Mouse (Mus musculus): Measurements from ENCODE around the gene Rnf208.

Gene Rnf208

GRCm38 (mm10) chr2:25278928-25279882 is 37.1 kb downstream of the Rnf208 start:
- DNase-seq = peak; percentile 91

- no peak for DNase-seq
Measured at GRCm38 (mm10) chr2:25285551-25285950, 43.5 kb downstream of the Rnf208 start.

- no peak for DNase-seq
Measured at GRCm38 (mm10) chr2:25286314-25286713, 44.3 kb downstream of the Rnf208 start.

GRCm38 (mm10) chr2:25286837-25287636 is 45.0 kb downstream of the Rnf208 start:
- peak; percentile 58 for DNase-seq

GRCm38 (mm10) chr2:25287927-25288649 is 46.0 kb downstream of the Rnf208 start, which contains the start of gene Tmem210:
TSS of gene Tmem210 (plus strand) at chr2:25288145.
- DNase-seq = no peak

- no peak for DNase-seq
Measured at GRCm38 (mm10) chr2:25288734-25289345, 46.8 kb downstream of the Rnf208 start.

GRCm38 (mm10) chr2:25289651-25290050 is 47.6 kb downstream of the Rnf208 start, which contains the start of gene Lrrc26:
TSS of gene Lrrc26 (plus strand) at chr2:25289915.
- DNase-seq = peak; percentile 44

- peak; percentile 16 for DNase-seq
Measured at GRCm38 (mm10) chr2:25290101-25290815, 48.2 kb downstream of the Rnf208 start.

GRCm38 (mm10) chr2:25290816-25291130 is 48.7 kb downstream of the Rnf208 start:
- DNase-seq = peak; percentile 19

GRCm38 (mm10) chr2:25291184-25292053 is 49.4 kb downstream of the Rnf208 start:
- peak; percentile 15 for DNase-seq

- peak; percentile 44 for DNase-seq
Measured at GRCm38 (mm10) chr2:25292054-25292544, 50.0 kb downstream of the Rnf208 start.

- peak; percentile 88 for DNase-seq
Measured at GRCm38 (mm10) chr2:25292856-25293255, 50.8 kb downstream of the Rnf208 start.

- DNase-seq = no peak
Measured at GRCm38 (mm10) chr2:25293706-25294105, 51.7 kb downstream of the Rnf208 start.
